Mouse (Mus musculus) heart, postnatal 0 days (tissue): ENCODE data around the gene Tle3.

Experiments used
- CTCF ChIP-seq: IDR thresholded peaks from 2 replicates; pipeline ENCODE4 v1.5.1; 2016; ENCODE audit warnings: antibody characterized with exemption, control low read depth, low read depth
- EP300 ChIP-seq: IDR thresholded peaks from 2 replicates; pipeline ENCODE4 v1.6.1; 2016; ENCODE audit warnings: antibody characterized with exemption, low read depth

DNA sequence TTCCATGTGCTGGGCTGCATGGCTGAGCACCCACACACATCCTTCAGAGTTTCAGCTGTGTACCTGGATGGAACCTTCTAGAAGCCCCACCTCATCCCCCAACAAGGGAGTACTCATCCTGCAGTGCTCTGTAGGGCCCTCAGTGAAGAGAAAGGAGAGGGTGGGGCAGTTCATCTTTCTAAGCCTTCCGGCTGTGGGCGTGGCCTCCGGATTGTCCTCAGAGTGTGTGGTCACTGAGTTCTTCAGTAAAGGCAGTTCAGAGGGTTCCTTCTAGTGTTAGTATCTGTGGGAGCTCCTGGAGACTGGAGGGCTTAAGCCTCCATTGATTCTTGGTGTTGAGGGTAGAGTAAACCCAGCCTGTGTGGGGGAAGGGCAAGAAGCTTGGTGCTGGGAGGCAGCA lies 22.9 kb downstream of the Tle3 start:
- TF ChIP-seq CTCF = no peak
- no peak for TF ChIP-seq EP300
